Mouse (Mus musculus) urinary bladder, adult 18-20 months (tissue): ENCODE results near the gene Myt1.
"Not testable (repeated sequence)": the region's sequence is repeated elsewhere in the genome, so short reads cannot be mapped to it uniquely, and the experiment has no call there.

Experiments used
- DNase-seq, 2 experiments: peaks; one replicate each; pipeline ENCODE4 v3.0.0; 2022; ENCODE audit warnings: low spot score in 2 of 2, mixed read lengths in 2 of 2

Myt1 gene

DNA sequence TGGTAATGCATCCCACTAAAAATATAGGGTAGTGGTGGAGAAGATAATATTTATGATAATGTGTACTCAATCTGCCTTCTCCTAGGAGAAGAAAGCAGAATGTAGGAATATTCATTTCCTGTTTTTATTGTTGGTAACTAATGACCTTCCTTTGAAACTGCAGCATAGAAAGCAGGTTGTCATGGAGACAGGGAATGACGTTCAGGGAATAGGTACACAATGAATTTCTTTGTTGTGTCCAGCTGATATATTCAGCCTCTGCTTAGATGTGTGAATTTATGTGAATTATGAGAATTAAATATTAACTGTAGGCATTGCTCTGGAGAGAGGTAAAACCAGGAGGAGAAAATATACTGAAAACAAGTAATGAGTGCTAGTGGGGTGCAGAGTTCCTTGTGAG is 18.3 kb downstream of the Myt1 start:
- DNase-seq: no peak

- DNase-seq: no peak
These were observed 24.7 kb downstream of the Myt1 start for GRCm38 (mm10) chr2:181787852-181788251.

DNA sequence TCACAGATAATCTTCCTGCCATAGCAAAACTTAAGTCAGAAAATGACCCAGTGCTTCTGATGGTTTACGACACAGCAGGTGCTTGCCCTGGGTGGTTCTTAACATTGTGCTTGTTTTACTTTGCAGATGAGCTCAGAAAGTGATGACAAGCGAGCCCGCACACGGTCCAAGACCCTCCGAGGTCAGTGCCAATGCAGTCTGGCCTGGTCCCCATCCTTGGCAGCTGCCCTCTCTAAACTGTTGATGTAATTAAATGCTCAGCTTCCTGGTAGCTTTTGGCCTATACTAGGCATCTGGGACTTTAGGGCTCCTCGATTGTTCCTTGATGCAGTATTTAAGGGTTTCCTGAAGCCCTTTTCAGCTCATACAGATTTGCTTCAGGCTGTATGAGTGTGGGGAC is 26.3 kb downstream of the Myt1 start:
- DNase-seq: no peak

DNA sequence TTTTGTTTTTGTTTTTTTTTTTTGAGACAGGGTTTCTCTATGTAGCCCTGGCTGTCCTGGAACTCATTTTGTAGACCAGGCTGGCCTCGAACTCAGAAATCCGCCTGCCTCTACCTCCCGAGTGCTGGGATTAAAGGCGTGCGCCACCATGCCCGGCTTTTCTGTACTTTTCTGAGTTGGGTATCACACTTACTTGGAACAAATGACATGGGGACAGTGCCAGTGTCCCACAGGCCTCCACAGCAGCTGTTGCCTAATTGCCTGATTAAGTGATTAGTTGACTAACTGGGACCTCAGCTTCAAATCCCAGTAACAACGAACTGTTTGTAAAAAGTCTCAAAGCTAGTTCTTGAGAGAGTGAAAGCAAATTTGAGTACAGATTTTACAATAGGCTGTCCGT is 30.1 kb downstream of the Myt1 start:
- DNase-seq: not testable (repeated sequence)

- no peak for DNase-seq
These were observed 32.6 kb downstream of the Myt1 start for GRCm38 (mm10) chr2:181795641-181796130.

GRCm38 (mm10) chr2:181797672-181798071 is 34.5 kb downstream of the Myt1 start:
- DNase-seq: no peak

DNA sequence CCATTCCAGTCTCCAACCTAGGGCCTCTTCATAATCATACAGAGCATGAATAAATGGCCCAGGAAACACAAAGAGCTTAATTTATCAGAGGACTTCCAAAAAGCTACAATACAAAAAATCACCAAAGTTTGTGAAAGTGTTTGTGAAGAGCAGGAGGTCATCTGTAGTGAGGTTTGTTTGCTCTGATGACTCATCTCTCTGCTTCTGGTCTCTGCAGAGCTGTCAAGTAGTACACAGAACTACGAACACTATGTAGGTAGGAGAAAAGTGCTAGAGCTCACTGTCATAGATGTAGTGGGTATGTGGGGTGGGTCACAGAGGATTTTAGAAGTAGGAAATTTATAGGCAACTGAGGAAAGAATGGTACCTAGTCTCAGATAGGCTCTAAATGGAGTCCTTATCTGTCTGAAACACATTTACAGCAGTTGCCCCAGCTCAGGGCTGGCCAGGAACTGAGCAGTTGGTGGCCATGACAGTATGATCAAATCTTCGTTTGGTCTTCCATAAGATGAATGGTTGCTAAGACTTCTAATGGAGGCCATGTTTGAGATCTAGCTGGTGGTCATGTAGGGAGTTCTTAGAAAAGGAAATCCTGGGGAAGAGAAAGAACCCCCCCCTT is 66.0 kb downstream of the Myt1 start:
- no peak for DNase-seq

- DNase-seq: no peak
These were observed 69.6 kb downstream of the Myt1 start for GRCm38 (mm10) chr2:181832745-181833144.

DNA sequence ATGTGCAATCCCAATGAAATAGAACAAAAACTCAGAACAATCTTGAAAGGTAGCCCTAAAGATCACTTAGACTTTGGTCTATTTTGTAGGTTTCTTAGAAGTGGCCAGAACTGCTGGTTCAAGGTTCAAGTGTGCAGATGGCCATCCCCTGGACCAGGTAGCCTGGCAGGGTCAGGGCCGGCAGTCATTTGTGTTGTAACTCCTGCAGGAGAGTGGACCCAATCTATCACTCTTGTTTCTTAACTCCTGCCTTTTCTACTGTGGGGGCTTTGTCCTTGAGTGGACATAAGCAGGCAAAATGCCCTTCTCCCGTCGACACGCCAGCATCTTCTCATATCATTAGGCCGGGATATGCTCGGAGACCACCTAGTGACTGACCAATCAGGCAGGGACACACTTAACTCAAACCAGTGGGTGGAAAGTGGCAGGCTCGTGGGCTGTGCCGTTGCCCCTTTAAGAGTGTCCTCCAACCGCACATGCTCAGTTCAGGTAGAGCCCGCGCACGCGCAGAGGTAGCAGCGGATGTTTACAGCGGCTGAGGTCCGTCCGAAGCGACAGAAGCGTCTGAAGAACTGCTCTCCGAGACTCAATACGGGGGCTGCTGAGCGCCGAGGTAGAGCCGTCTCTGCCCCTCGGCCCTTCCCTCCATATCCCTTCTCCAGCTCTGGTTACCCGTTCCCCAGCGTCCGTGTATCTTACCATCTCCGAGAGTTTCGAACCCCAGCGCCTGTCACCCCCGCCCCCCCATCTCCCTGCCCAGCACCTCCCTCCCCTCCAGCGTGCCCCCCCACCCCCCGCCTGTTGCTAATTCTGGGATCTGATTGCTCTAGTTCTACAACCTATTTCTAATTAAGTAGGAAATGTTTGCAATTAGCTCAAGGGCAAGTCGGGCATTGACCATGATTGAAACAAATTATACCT is 74.5 kb downstream of the Myt1 start, which contains the start of gene Pcmtd2:
Pcmtd2 (plus strand) TSS at position 483 of the 921 bp plus-strand sequence.
- peak; percentile 84 to 87 for DNase-seq

GRCm38 (mm10) chr2:181838293-181838680 is 75.2 kb downstream of the Myt1 start:
- DNase-seq: peak in 1 of 2 experiments; percentile 10

DNA sequence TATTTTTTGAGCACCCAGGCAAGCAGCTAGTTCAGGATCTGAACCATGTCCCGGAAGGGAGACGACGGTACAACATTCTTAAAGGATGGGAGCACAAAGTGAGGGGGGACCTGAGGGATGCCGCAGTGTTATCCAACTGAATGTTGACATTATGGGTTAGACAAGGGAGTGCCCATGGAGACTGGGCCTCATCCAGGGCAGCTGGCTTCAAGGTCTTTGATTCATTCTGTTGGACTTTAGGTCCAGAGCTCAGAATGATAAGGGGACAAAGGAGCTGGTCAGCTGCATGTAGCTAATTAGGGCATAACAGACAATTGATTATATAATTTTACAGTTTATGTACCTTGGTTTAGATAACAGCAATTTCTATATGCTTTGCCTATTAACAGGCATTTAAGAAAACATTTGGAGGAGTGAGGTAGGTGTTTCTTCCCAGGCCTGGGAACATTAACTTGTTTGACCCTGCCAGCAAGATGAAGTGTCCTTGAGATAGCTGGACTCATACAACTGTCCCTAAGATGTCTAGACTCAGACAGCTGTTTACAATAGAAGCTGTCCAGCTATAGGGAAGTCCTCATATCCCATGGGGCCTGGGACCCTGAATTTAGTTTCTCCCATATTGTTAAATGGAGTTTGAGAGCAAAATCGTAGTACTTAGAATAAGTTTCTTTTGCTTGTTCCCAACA is 82.7 kb downstream of the Myt1 start:
- DNase-seq: no peak

GRCm38 (mm10) chr2:181863791-181864535 is 100.8 kb downstream of the Myt1 start, which contains the start of gene Polr3k:
TSS of gene Polr3k (plus strand) at chr2:181864337.
- peak; percentile 67 to 92 for DNase-seq

- DNase-seq: no peak
These were observed 101.4 kb downstream of the Myt1 start for GRCm38 (mm10) chr2:181864536-181864860.

- DNase-seq: peak; percentile 11 to 43
These were observed 103.8 kb downstream of the Myt1 start for GRCm38 (mm10) chr2:181866931-181867330.

DNA sequence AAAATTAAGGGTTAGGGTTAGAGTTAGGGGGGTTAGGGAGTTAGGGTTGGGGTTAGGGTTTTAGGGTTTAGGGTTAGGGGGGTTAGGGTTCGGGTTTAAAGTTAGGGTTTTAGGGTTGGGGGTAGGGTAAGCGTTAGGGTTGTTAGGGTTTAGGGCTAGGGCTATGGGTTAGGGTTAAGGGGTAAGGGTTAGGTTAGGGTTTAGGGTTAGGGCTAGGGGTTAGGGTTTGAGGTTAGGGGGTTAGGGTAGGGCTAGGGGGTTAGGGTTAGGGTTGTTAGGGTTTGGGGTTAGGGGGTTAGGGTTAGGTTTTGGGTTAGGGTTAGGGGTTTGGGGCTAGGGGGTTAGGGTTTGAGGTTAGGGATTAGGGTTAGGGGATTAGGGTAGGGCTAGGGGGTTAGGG is 107.9 kb downstream of the Myt1 start:
- no peak for DNase-seq
